Mouse (Mus musculus): Measurements from ENCODE around the gene Timm17a. TPM values are rescaled to one million over a fixed set of nuclear protein-coding genes. Genes with fewer than 3 reads are reported as not detected.
A peak's percentile ranks its signal among the peaks of the same experiment; 100 is the strongest.

Gene Timm17a
- polyA plus RNA-seq, 1 experiment from 2014 or later = 234 TPM

DNA sequence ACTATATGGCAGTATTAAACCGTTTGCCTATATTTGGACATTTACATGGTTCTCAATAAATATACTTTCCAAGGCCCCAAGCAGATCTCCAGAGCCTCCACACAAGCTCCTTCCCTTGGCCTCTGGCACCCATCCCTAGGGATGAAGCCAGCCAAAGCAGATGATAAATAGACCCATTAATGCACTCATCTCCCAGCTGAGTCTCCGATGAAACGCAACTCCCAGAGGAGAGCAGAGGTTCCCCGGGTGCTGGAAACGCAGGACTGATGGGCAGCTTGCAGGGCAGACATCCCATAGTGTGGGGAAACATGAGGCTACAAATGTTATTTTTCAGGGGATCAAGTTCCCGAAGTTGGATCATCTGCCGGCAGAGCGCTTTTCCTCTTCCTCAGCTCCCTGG is 28.4 kb upstream of the Timm17a start:
- Histone ChIP-seq H3K4me1 (replicated peaks; ENCODE audit: control insufficient read depth, insufficient read depth, low read length) (no peaks in the 10 kb centered on the region), H3K27ac (ENCODE audit: low read depth) (no peak overlapping the region), H3K36me3 (ENCODE audit: control insufficient read depth, insufficient read depth, low read length) (no peaks in the 10 kb centered on the region), H3K9me3 (ENCODE audit: control insufficient read depth, low read length) (no peaks in the 10 kb centered on the region), H3K4me3 (ENCODE audit: low read depth, low read length) (no peak overlapping the region), H3K4me2 (ENCODE audit: low read length) (no peak overlapping the region), H3K27me3 (replicated peaks; ENCODE audit: control insufficient read depth, insufficient read depth, low read length) (no peaks in the 10 kb centered on the region), H3K9ac (ENCODE audit: low read length) (no peak overlapping the region)
- 46% methylated on average over 8 of the region's 8 CpGs for WGBS
- DNase-seq (ENCODE audit: low spot score) = no peak
- no peak for ATAC-seq (replicated peaks; ENCODE audit: low FRiP score, low TSS enrichment, low read depth)

DNA sequence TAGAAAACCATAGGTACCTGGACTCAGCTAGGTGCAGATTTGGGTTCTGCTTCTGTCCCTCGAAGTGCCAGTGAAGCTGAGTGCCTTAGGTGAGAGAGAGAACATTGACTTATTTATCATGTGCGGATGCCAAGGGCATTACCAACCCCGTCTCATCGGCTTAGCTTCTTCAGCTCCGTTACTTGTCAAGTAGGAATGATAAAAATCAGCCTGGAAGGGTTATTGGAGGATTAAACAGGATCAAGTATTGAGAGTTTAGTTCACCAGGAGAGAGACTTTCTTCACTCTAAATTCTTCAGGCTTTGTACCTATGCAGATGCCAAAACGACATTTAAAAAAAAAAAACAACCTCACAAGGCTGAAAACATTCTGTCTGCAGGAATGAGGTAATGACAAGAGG is 17.0 kb upstream of the Timm17a start:
- Histone ChIP-seq H3K9me3 (ENCODE audit: control insufficient read depth, low read length) (no peaks in the 10 kb centered on the region), H3K4me3 (ENCODE audit: low read depth, low read length) (no peak overlapping the region), H3K4me1 (replicated peaks; ENCODE audit: control insufficient read depth, insufficient read depth, low read length) (0 out of 2 replicates have a peak, but pooled peaks cover 3% of the 10 kb centered on the region), H3K27me3 (replicated peaks; ENCODE audit: control insufficient read depth, insufficient read depth, low read length) (no peaks in the 10 kb centered on the region), H3K9ac (ENCODE audit: low read length) (no peak overlapping the region), H3K27ac (ENCODE audit: low read depth) (no peak overlapping the region), H3K4me2 (ENCODE audit: low read length) (no peak overlapping the region), H3K36me3 (ENCODE audit: control insufficient read depth, insufficient read depth, low read length) (no peaks in the 10 kb centered on the region)
- 58% methylated on average over 6 of the region's 6 CpGs for WGBS
- no peak for ATAC-seq (replicated peaks; ENCODE audit: low FRiP score, low TSS enrichment, low read depth)
- DNase-seq (ENCODE audit: low spot score) = no peak

DNA sequence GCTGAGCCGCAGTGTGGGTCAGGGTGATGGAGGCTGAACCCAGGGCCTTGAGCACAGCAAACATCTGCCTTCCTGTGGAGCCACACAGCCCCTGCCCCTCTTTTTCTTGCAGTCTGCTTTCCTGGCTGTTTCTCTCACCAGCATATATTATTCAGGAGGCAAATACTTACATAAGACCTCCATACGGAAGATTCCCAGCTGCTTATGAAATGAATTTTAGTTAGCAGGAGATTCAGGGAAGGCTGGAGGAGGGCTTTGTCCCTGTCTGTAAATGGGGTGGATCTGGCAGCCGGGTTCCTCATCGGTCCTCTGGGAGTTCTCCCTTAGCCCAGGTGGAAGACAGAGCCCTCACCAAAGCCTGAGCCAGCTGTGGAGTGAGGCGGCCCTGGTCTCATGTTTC is 14.8 kb upstream of the Timm17a start:
- ATAC-seq (replicated peaks; ENCODE audit: low FRiP score, low TSS enrichment, low read depth) = no peak
- no peak overlapping the region for H3K4me2 ChIP-seq (ENCODE audit: low read length)
- no peak overlapping the region for H3K27ac ChIP-seq (ENCODE audit: low read depth)
- H3K9me3 ChIP-seq (ENCODE audit: control insufficient read depth, low read length) = no peaks in the 10 kb centered on the region
- no peak overlapping the region for H3K9ac ChIP-seq (ENCODE audit: low read length)
- no peak for DNase-seq (ENCODE audit: low spot score)
- 51% methylated on average over 5 of the region's 5 CpGs for WGBS
- no peaks in the 10 kb centered on the region for H3K27me3 ChIP-seq (replicated peaks; ENCODE audit: control insufficient read depth, insufficient read depth, low read length)
- H3K4me1 ChIP-seq (replicated peaks; ENCODE audit: control insufficient read depth, insufficient read depth, low read length) = 0 out of 2 replicates have a peak, but pooled peaks cover 3% of the 10 kb centered on the region
- no peak overlapping the region for H3K4me3 ChIP-seq (ENCODE audit: low read depth, low read length)
- no peaks in the 10 kb centered on the region for H3K36me3 ChIP-seq (ENCODE audit: control insufficient read depth, insufficient read depth, low read length)

DNA sequence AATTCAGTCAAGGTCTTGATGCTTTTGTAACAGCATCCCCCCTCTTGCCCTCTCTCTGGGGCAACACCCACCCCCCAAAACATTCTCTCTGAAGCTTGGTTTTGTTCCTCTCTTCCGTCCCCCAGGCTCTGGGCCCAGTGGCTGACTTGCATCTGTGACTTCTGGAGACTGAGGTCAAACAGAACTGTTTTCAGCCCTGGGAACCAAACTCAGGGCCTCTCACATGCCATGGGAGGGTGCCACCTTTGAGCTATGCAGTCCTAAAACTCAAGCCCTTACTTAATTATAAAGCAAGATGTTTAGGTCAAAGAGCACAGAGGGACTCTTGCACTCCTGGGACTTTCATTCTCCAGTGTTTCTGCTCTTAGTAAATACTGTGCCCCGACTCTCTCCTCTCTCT is 12.4 kb upstream of the Timm17a start:
- WGBS = 77% methylated on average over 2 of the region's 2 CpGs
- no peak for ATAC-seq (replicated peaks; ENCODE audit: low FRiP score, low TSS enrichment, low read depth)

DNA sequence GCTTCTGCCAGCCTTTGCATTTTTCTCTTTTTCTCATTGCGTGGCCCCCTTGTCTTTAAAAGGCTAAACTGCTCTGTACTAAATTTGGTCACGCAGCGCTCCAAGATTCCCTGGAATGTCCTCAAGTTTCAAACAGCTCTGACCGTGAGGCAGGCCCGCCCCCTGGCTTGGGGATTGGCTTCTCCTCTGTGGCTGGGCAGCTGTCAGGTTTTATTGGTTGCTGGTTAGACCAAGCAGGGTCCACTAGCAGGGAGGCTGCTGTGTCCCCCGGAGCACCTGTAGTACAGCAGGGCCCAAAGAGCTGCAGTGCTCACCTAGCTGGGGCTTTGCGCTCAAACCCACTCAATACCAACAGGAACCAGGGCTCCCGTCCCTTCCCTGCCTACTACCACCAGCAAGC is 11.0 kb upstream of the Timm17a start, which contains the start of gene Lmod1:
Gene Lmod1, plus strand, starts transcription at position 237 of the 400 bp plus-strand sequence.
- WGBS = 9% methylated on average over 8 of the region's 8 CpGs
- Histone ChIP-seq H3K4me1 (replicated peaks; ENCODE audit: control insufficient read depth, insufficient read depth, low read length) (0 out of 2 replicates have a peak, but pooled peaks cover 3% of the 10 kb centered on the region), H3K4me3 (ENCODE audit: low read depth, low read length) (peak within 1 kb of the TSS; percentile 32), H3K4me2 (ENCODE audit: low read length) (peak within 1 kb of the TSS; percentile 40), H3K36me3 (ENCODE audit: control insufficient read depth, insufficient read depth, low read length) (no peaks in the 10 kb centered on the region), H3K27ac (ENCODE audit: low read depth) (peak within 1 kb of the TSS; percentile 75), H3K27me3 (replicated peaks; ENCODE audit: control insufficient read depth, insufficient read depth, low read length) (no peaks in the 10 kb centered on the region), H3K9ac (ENCODE audit: low read length) (peak within 1 kb of the TSS; percentile 52), H3K9me3 (ENCODE audit: control insufficient read depth, low read length) (no peaks in the 10 kb centered on the region)
- DNase-seq (ENCODE audit: low spot score) (peak; percentile 74), ATAC-seq (replicated peaks; ENCODE audit: low FRiP score, low TSS enrichment, low read depth) (peak; percentile 78; the same call in 1 of the 2 replicates)

More for the DNA sequence above, 12.4 kb upstream of the Timm17a start:
- H3K9ac ChIP-seq (ENCODE audit: low read length) = peak overlapping the region; percentile 52; the same call in 1 of the 2 replicates
- peak overlapping the region; percentile 40 for H3K4me2 ChIP-seq (ENCODE audit: low read length)
- no peak for DNase-seq (ENCODE audit: low spot score)
- no peaks in the 10 kb centered on the region for H3K9me3 ChIP-seq (ENCODE audit: control insufficient read depth, low read length)
- peak overlapping the region; percentile 32 for H3K4me3 ChIP-seq (ENCODE audit: low read depth, low read length)
- H3K4me1 ChIP-seq (replicated peaks; ENCODE audit: control insufficient read depth, insufficient read depth, low read length) = 0 out of 2 replicates have a peak, but pooled peaks cover 3% of the 10 kb centered on the region
- H3K27me3 ChIP-seq (replicated peaks; ENCODE audit: control insufficient read depth, insufficient read depth, low read length) = no peaks in the 10 kb centered on the region
- H3K36me3 ChIP-seq (ENCODE audit: control insufficient read depth, insufficient read depth, low read length) = no peaks in the 10 kb centered on the region
- H3K27ac ChIP-seq (ENCODE audit: low read depth) = no peak overlapping the region

DNA sequence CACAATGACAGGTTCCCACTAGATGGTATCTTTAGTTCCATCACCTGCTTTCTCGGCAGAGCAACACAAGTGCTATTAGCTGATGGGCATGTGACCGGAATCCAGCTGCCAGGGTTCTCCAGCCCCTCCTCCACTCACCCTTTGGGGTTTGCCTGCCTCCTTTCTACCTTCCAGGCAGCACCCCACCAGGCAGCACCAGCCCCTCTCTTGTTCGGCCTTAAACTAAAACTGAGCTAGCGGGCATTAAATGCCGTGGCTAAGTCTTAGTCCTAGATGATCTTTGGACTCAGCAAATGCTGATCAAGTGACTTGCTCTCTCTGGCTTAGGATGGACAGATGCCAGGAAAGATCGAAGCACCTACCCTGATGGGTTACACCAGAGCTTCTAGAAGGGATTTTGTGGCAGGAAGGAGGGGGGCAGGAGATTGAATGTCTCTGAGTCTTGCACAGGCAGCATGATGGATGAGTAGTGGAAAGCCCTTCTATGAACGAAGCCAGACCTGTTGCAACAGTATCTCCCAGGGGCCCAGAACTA is 9.9 kb upstream of the Timm17a start:
- Histone ChIP-seq H3K9me3 (ENCODE audit: control insufficient read depth, low read length) (no peaks in the 10 kb centered on the region), H3K4me2 (ENCODE audit: low read length) (no peak overlapping the region; the same call in 1 of the 2 replicates), H3K27ac (ENCODE audit: low read depth) (peak overlapping the region; percentile 71; the same call in 1 of the 2 replicates), H3K4me3 (ENCODE audit: low read depth, low read length) (no peak overlapping the region), H3K9ac (ENCODE audit: low read length) (no peak overlapping the region), H3K4me1 (replicated peaks; ENCODE audit: control insufficient read depth, insufficient read depth, low read length) (0 out of 2 replicates have a peak, but pooled peaks cover 3% of the 10 kb centered on the region), H3K27me3 (replicated peaks; ENCODE audit: control insufficient read depth, insufficient read depth, low read length) (no peaks in the 10 kb centered on the region), H3K36me3 (ENCODE audit: control insufficient read depth, insufficient read depth, low read length) (no peaks in the 10 kb centered on the region)
- WGBS = 73% methylated on average over 7 of the region's 7 CpGs
- DNase-seq (ENCODE audit: low spot score) (no peak), ATAC-seq (replicated peaks; ENCODE audit: low FRiP score, low TSS enrichment, low read depth) (no peak)

DNA sequence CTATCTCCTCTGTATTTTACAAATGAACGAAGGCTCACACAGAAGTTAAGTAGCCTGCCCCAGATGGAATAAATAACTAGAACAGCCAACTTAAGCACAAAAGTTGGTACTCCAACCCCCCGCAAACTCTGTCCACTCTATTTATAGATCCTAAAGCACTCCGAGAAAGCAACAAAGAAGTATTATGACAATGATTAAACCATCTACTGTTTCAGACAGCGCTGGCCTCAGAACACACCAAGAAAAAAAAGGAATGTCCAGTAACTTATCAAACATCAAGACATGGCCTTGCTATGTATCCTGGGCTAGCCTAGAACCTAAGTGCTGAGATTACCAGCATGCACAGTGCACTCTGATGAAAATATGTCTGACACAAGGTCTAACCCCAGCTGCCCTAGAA is 1.4 kb downstream of the Timm17a start:
- 81% methylated on average over 4 of the region's 4 CpGs for WGBS

DNA sequence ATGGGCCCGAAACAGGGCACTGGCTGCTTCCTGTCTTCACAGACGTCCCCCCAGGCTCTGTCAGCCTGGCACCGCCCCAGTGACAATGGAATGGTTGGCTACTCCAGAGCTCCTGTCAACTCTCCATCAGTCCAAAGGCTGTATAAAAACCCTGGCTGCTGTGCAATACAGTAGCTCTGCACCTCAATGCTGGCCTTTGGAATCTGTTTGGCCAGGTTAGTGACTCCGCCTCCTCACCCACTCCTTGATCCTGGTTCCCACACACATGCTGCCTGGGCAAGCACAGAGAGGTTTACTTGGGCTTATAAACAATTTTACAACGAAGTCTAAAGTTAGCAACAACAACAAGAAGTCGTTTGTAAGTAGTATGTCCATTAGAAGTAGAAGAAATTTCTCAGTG is 2.2 kb downstream of the Timm17a start:
- peaks cover 18% of the 10 kb centered on the region for H3K4me1 ChIP-seq (replicated peaks; ENCODE audit: control insufficient read depth, insufficient read depth, low read length)
- no peak for DNase-seq (ENCODE audit: low spot score)
- no peak for ATAC-seq (replicated peaks; ENCODE audit: low FRiP score, low TSS enrichment, low read depth)
- H3K9me3 ChIP-seq (ENCODE audit: control insufficient read depth, low read length) = no peaks in the 10 kb centered on the region
- whole genome bisulfite sequencing = 67% methylated on average over 6 of the region's 6 CpGs
- H3K4me2 ChIP-seq (ENCODE audit: low read length) = no peak overlapping the region
- H3K36me3 ChIP-seq (ENCODE audit: control insufficient read depth, insufficient read depth, low read length) = peaks cover 35% of the 10 kb centered on the region
- no peak overlapping the region for H3K27ac ChIP-seq (ENCODE audit: low read depth)
- no peak overlapping the region for H3K4me3 ChIP-seq (ENCODE audit: low read depth, low read length)
- H3K27me3 ChIP-seq (replicated peaks; ENCODE audit: control insufficient read depth, insufficient read depth, low read length) = no peaks in the 10 kb centered on the region
- no peak overlapping the region for H3K9ac ChIP-seq (ENCODE audit: low read length)

More for the DNA sequence above, 1.4 kb downstream of the Timm17a start:
- H3K4me1 ChIP-seq (replicated peaks; ENCODE audit: control insufficient read depth, insufficient read depth, low read length) = peaks cover 18% of the 10 kb centered on the region
- no peaks in the 10 kb centered on the region for H3K9me3 ChIP-seq (ENCODE audit: control insufficient read depth, low read length)
- H3K9ac ChIP-seq (ENCODE audit: low read length) = no peak overlapping the region; the same call in 1 of the 2 replicates
- H3K27ac ChIP-seq (ENCODE audit: low read depth) = no peak overlapping the region
- no peak for ATAC-seq (replicated peaks; ENCODE audit: low FRiP score, low TSS enrichment, low read depth)
- H3K36me3 ChIP-seq (ENCODE audit: control insufficient read depth, insufficient read depth, low read length) = peaks cover 27% of the 10 kb centered on the region
- DNase-seq (ENCODE audit: low spot score) = no peak
- no peaks in the 10 kb centered on the region for H3K27me3 ChIP-seq (replicated peaks; ENCODE audit: control insufficient read depth, insufficient read depth, low read length)
- H3K4me3 ChIP-seq (ENCODE audit: low read depth, low read length) = peak overlapping the region; percentile 99
- peak overlapping the region; percentile 94 for H3K4me2 ChIP-seq (ENCODE audit: low read length)

DNA sequence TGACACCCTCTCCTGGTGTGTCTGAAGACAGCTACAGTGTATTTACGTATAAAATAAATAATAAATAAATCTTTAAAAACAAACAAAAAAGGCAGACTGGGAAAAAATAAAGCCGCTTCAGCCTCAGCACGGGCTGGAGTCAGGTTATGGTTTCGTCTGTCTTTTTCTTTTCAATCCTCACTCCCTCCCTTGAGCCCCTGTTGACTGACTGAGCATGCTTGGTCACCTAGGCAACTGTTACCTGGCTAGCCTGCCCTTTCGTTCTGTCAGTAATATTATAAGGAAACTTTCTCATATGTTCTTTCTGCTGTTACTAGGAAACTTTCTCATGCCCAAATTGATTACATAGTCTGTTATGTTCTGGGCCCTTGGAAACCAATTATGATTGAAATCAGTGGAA is 22.7 kb downstream of the Timm17a start:
- Histone ChIP-seq H3K27me3 (replicated peaks; ENCODE audit: control insufficient read depth, insufficient read depth, low read length) (no peaks in the 10 kb centered on the region), H3K4me1 (replicated peaks; ENCODE audit: control insufficient read depth, insufficient read depth, low read length) (no peaks in the 10 kb centered on the region), H3K4me2 (ENCODE audit: low read length) (no peak overlapping the region), H3K27ac (ENCODE audit: low read depth) (no peak overlapping the region), H3K4me3 (ENCODE audit: low read depth, low read length) (no peak overlapping the region), H3K9ac (ENCODE audit: low read length) (no peak overlapping the region), H3K36me3 (ENCODE audit: control insufficient read depth, insufficient read depth, low read length) (peaks cover 13% of the 10 kb centered on the region), H3K9me3 (ENCODE audit: control insufficient read depth, low read length) (no peaks in the 10 kb centered on the region)
- no peak for ATAC-seq (replicated peaks; ENCODE audit: low FRiP score, low TSS enrichment, low read depth)
- 81% methylated on average over 5 of the region's 5 CpGs for WGBS
- no peak for DNase-seq (ENCODE audit: low spot score)

All from intestine, embryonic 14.5 days (tissue).